Mouse (Mus musculus): Measurements from ENCODE around the gene Gstt1.
"Not testable (repeated sequence)": the region's sequence is repeated elsewhere in the genome, so short reads cannot be mapped to it uniquely, and the experiment has no call there.

Gene Gstt1

DNA sequence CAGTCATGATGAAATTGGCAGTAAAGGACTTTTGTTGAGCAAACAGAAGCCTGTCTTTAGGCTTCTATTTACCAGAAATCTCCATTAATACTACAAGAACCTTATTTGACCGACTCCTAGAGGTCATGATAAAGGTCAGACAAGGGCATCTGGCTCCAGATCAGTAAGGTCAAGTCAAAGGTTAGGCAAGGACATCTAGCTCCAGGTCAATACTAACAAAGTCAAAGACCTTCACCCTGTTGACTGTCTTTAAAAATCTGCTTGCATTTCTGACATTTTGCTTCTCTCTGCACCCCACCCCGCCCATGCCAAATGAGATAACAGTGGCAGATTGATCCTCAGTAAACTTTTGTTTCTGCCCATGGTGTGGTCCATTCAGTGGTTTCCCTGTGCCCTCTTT is 5.8 kb upstream of the Gstt1 start:
- no peak for DNase-seq (ENCODE audit: low spot score)

GRCm38 (mm10) chr10:75797619-75798175 is 687 bp downstream of the Gstt1 start:
- DNase-seq (ENCODE audit: low spot score): peak; percentile 66

GRCm38 (mm10) chr10:75796731-75797516 is 1.5 kb downstream of the Gstt1 start:
- DNase-seq (ENCODE audit: low spot score): no peak

DNA sequence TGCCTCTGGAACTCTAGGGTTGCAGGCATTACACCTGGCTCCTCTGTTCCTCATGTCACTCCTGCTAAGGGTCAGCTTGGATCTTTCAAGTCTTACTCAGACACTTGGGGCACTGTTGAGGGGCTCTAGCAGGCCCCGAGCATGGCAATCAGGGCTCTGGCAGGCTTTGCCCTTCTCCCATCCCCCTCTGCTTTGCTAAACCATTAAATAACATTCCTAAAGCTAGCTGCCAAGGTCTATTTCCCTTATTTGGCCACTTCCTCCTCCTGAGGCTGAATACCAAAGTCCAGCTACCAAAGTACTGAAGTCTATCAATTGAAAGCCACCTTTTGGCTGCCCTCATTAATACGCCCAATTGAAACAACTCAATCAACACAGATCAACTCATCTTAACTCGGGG is 3.5 kb downstream of the Gstt1 start:
- peak; percentile 70 for DNase-seq (ENCODE audit: low spot score)

- DNase-seq (ENCODE audit: low spot score): peak; percentile 50
Measured at GRCm38 (mm10) chr10:75790773-75791172, 7.6 kb downstream of the Gstt1 start.

- DNase-seq (ENCODE audit: low spot score): no peak
Measured at GRCm38 (mm10) chr10:75789841-75790240, 8.5 kb downstream of the Gstt1 start.

DNA sequence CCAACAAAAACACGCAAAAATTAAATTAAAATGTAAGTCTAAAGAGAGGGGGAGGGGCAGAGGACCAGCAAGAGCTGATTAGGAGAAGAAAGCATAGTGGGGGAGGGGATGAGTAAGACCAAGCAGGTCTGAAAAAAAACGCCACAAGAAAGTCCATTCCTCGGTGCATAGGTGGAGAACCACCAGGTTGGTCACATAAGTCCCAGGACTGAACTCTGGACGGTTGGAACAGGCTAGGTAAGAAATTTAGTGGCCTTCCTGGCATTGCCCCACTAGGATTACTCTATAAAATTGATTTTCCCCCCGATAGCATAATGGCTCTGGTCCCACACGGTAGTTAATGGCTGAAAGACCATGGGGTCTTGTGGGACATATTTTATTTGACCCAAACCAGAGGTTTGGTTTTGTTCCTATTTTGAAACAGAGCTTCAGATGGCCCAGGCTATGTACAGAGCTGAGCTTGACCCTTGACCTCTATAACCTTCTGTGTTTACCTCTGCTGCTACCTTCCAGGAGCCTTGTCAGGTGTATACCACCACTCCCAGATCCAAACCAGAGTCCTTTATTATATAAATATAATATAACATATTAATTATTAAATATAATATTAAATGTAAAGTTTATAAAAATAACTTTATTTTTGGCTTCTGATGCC is 9.2 kb downstream of the Gstt1 start:
- DNase-seq (ENCODE audit: low spot score): no peak

- DNase-seq (ENCODE audit: low spot score): no peak
Measured at GRCm38 (mm10) chr10:75788277-75788676, 10.1 kb downstream of the Gstt1 start.

DNA sequence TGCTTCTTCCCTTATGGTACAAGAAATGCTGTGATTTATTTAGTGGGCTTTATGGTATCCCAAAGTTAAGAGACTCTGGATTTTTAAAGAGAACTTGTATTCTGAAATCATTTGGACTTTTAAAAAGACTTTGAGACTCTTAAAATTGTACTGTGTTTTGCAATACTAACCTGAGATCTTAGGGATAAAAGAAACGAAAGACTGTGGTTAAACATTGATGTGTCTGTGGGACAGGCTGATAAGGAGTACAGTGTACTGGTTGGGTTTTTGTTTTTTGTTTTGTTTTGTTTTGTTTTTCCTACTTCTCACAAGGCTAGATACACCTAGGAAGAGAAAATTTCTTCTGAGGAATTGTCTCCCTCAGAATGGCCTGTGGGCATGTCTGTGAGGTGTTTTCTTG is 12.9 kb downstream of the Gstt1 start:
- DNase-seq (ENCODE audit: low spot score): no peak

GRCm38 (mm10) chr10:75780769-75781578 is 17.4 kb downstream of the Gstt1 start, which contains the start of the genes Gm20441 and Gstt3:
Gene Gm20441, minus strand, starts transcription at chr10:75780954.
Gene Gstt3, minus strand, starts transcription at chr10:75781414.
- DNase-seq (ENCODE audit: low spot score): peak; percentile 87

- DNase-seq (ENCODE audit: low spot score): peak; percentile 32
Measured at GRCm38 (mm10) chr10:75779206-75780174, 18.9 kb downstream of the Gstt1 start.

DNA sequence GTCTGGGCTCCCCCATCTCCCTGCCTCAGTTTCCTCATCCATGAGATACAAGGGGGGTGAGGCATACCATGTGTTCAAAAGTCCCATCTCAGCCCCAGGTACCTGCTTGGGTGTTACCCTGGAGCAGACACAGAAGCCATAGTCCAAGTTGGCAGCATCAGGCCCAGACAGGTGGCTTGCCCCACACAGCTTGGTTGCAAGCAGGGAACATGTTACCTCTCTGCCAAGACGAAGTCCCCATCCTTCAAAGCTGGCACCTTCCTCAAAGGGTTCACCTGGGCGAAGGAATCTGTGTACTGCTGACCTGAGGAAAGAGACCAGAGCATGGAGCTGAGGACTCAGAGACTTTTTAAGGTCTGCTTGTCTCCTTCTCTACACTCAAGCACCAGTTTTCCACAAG is 20.5 kb downstream of the Gstt1 start:
- no peak for DNase-seq (ENCODE audit: low spot score)

DNA sequence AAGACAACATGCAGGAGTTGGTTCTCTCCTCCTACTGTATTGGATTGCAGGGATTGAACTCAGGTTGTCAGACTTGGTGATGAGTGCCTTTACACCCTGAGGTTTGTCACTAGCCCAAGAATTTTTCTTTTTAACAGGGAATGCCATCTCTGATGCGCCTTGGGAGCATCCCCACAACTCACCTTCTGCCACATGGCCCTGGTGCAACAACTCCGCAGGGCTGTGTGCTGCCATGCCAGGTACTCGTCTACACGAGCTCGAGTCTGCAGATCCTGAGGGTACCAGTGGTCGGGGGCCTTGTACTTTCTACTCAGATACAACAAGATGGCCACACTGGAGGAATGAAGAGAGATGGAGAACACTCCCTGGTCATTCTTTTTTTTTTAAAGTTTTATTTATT is 21.8 kb downstream of the Gstt1 start:
- no peak for DNase-seq (ENCODE audit: low spot score)

DNA sequence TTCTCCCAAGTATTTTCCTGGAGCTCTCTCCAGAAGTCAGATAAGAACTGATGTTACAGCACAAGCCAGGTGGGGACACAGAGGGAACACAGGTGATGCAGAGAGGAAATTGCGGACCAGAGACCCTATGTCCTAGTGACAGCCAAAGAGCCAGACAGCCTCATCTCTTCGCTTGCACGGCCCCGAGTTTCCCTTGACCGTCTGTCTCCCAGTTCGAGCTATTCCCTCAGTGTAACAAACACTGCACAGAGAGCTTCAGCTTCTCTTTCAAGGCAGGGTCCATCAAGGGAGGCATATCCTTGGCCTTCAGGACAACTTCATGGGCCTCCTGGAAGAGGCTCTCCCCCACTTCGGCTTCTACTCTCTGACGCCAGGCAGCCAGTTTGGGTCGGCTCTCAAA is 23.8 kb downstream of the Gstt1 start:
- no peak for DNase-seq (ENCODE audit: low spot score)

DNA sequence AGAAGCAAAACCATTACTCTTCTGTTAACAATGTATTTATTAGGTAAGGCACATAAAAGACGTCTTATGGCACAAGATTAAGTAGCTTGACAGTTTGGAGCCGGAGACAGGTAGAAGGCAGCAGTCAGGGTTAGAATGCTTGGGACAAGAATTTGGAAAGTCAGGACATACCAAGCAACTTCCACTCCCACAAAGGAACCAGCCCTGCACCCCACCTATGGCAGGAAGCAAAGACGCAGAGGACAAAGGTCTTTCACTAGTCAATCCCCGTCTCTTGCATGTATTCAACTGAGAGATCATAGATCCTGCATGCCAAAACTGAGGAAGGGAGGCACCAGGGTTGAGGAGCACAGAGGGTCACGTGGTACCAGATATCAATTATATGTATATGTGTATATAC is 24.3 kb downstream of the Gstt1 start:
- no peak for DNase-seq (ENCODE audit: low spot score)

- peak; percentile 89 for DNase-seq (ENCODE audit: low spot score)
Measured at GRCm38 (mm10) chr10:75772795-75773664, 25.4 kb downstream of the Gstt1 start, which contains the start of gene Ddt. Gene Ddt, minus strand, starts transcription at chr10:75773414.

DNA sequence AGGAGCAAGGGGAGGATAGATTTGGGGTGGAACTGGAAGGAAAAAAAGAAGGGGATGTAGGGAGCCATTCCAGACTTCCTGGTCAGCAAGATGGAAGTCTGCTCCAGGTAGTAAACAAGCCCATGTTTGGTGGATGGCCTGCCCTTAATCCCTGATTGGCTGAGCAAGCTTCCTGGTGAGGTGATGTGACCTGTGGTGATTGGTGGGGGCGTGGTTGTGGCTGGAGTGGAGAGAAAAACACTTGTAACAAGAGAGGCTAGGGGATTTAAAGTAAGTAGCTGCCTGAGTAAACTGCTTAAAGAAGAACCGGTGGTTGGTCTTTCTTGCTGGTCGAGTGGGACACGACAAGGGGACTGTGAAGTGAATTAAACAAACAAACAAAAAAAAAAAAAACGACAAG is 30.6 kb downstream of the Gstt1 start:
- DNase-seq (ENCODE audit: low spot score): not testable (repeated sequence)

DNA sequence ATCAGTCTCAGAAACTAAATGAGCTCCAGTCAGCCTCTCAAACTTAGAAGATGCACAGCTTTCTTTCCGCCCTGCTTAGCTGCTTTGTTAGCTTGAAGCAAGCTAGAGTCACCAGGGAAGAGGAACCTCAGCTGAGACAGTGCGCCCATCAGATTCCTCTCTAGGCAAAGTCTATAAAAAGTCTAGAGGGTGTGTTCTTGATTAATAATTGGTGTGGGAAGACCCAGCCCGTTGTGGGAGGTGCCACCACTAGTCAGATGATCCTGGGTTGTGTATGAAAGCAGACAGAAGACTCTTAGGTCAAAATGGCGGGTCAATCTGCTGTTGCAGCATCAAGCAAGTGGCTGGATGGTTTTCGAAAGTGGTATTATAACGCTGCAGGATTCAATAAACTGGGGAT is 31.5 kb downstream of the Gstt1 start:
- no peak for DNase-seq (ENCODE audit: low spot score)

- DNase-seq (ENCODE audit: low spot score): peak; percentile 77
Measured at GRCm38 (mm10) chr10:75764519-75765473, 33.6 kb downstream of the Gstt1 start.
